Mouse (Mus musculus) CH12.LX (cell line): ENCODE results near the gene Wfdc16. TPM values are rescaled to one million over a fixed set of nuclear protein-coding genes. Genes with fewer than 3 reads are reported as not detected.

ENCODE experiments used
- DNase-seq: peaks from one replicate; pipeline ENCODE4 v3.0.0-alpha.2; 2013; ENCODE audit errors: extremely low read depth
- H3K27ac ChIP-seq: 2 replicates; pipeline ENCODE4 v1.5.1; 2012; ENCODE audit warnings: low read depth, mild to moderate bottlenecking, control low read depth, moderate library complexity; ENCODE audit not compliant: insufficient read depth
- H3K27me3 ChIP-seq: replicated peaks from 2 replicates; pipeline ENCODE3; 2012; ENCODE audit warnings: inconsistent platforms
- H3K36me3 ChIP-seq, 2 experiments: replicated peaks in 1 of 2; 2 replicates each; pipeline versions ENCODE3 to v1.6.1; 2012; ENCODE audit warnings: inconsistent platforms in 1 of 2, low read length in 1 of 2, mild to moderate bottlenecking in 1 of 2, mixed read lengths in 1 of 2, moderate library complexity in 1 of 2; ENCODE audit not compliant: control insufficient read depth in 1 of 2, insufficient read depth in 1 of 2
- H3K4me1 ChIP-seq, 2 experiments: 2 replicates each; pipeline ENCODE4 v1.6.1; 2012; ENCODE audit warnings: inconsistent platforms in 1 of 2, moderate library complexity in 1 of 2; ENCODE audit not compliant: insufficient read depth in 2 of 2, control insufficient read depth in 1 of 2
- H3K4me2 ChIP-seq: 2 replicates; pipeline ENCODE4 v1.6.1; 2012; ENCODE audit warnings: low read depth, mild to moderate bottlenecking, control low read depth; ENCODE audit not compliant: poor library complexity, insufficient read depth, severe bottlenecking
- H3K4me3 ChIP-seq, 3 experiments: fragments of 150-350 bp in 1 of 3; sonication (generic) in 1 of 3; replicated peaks in 1 of 3; 2 replicates each; pipeline versions ENCODE3 to v1.5.1; 2011 to 2012; ENCODE audit warnings: low read depth in 2 of 3, low read length in 2 of 3, mild to moderate bottlenecking in 2 of 3, moderate library complexity in 2 of 3, control low read depth in 1 of 3, improper control_type of control experiment in 1 of 3, inconsistent platforms in 1 of 3, mixed read lengths in 1 of 3; ENCODE audit not compliant: poor library complexity in 1 of 3
- H3K79me2 ChIP-seq: replicated peaks from 2 replicates; pipeline ENCODE4 v1.6.1; 2012; ENCODE audit warnings: mild to moderate bottlenecking, moderate library complexity; ENCODE audit not compliant: control insufficient read depth, poor library complexity, insufficient read depth, severe bottlenecking; ENCODE audit errors: extremely low read depth
- H3K9ac ChIP-seq: 2 replicates; pipeline ENCODE4 v1.6.1; 2012; ENCODE audit warnings: low read depth, mild to moderate bottlenecking, control low read depth, moderate library complexity; ENCODE audit not compliant: insufficient read depth
- H3K9me3 ChIP-seq: replicated peaks from 2 replicates; pipeline ENCODE3; 2012; ENCODE audit warnings: low read length, inconsistent platforms, mixed read lengths
- CTCF ChIP-seq, 2 experiments: IDR thresholded peaks in 1 of 2; conservative IDR thresholded peaks in 1 of 2; 2 replicates each; pipeline ENCODE4 v1.5.1; 2011 to 2012; ENCODE audit warnings: low read depth in 2 of 2, low read length in 2 of 2, improper control_type of control experiment in 1 of 2, inconsistent platforms in 1 of 2, mild to moderate bottlenecking in 1 of 2, moderate library complexity in 1 of 2
- ELF1 ChIP-seq: IDR thresholded peaks from 2 replicates; pipeline ENCODE4 v1.6.1; 2014; ENCODE audit warnings: low read depth, mild to moderate bottlenecking, inconsistent platforms, low read length, improper control_type of control experiment
- HCFC1 ChIP-seq: IDR thresholded peaks from 2 replicates; pipeline ENCODE4 v1.6.1; 2012; ENCODE audit warnings: low read depth, mild to moderate bottlenecking, inconsistent platforms, low read length, improper control_type of control experiment
- JUN ChIP-seq: IDR thresholded peaks from 2 replicates; pipeline ENCODE4 v1.6.1; 2011; ENCODE audit warnings: low read depth, mild to moderate bottlenecking, low read length, improper control_type of control experiment, moderate library complexity; ENCODE audit not compliant: insufficient read depth
- JUND ChIP-seq: conservative IDR thresholded peaks from 2 replicates; pipeline ENCODE4 v1.6.1; 2011; ENCODE audit warnings: low read depth, low read length, improper control_type of control experiment
- KAT2A ChIP-seq: IDR thresholded peaks from 2 replicates; pipeline ENCODE4 v1.6.1; 2012; ENCODE audit warnings: low read length, improper control_type of control experiment, inconsistent platforms; ENCODE audit not compliant: insufficient replicate concordance
- MAZ ChIP-seq: IDR thresholded peaks from 2 replicates; pipeline ENCODE4 v1.6.1; 2012; ENCODE audit warnings: low read depth, mild to moderate bottlenecking, inconsistent platforms, low read length, improper control_type of control experiment, moderate library complexity
- MXI1 ChIP-seq: IDR thresholded peaks from 2 replicates; pipeline ENCODE4 v1.6.1; 2011; ENCODE audit warnings: mild to moderate bottlenecking, low read depth, low read length, improper control_type of control experiment
- MYC ChIP-seq: IDR thresholded peaks from 2 replicates; pipeline ENCODE4 v1.6.1; 2011; ENCODE audit warnings: low read depth, mild to moderate bottlenecking, improper control_type of control experiment, low read length
- NRF1 ChIP-seq: IDR thresholded peaks from 2 replicates; pipeline ENCODE4 v1.6.1; 2014; ENCODE audit warnings: low read depth, mild to moderate bottlenecking, inconsistent platforms, low read length, improper control_type of control experiment, moderate library complexity
- PAX5 ChIP-seq: IDR thresholded peaks from 2 replicates; pipeline ENCODE4 v1.6.1; 2012; ENCODE audit warnings: low read length, inconsistent platforms, mixed read lengths
- POLR2A ChIP-seq: IDR thresholded peaks from 2 replicates; pipeline ENCODE4 v1.6.1; 2011; ENCODE audit warnings: low read depth, mild to moderate bottlenecking, improper control_type of control experiment, low read length
- SMC3 ChIP-seq: IDR thresholded peaks from 2 replicates; pipeline ENCODE4 v1.6.1; 2011; ENCODE audit warnings: low read depth, low read length, improper control_type of control experiment
- TBP ChIP-seq: conservative IDR thresholded peaks from 2 replicates; pipeline ENCODE4 v1.6.1; 2011; ENCODE audit warnings: low read depth, low read length, improper control_type of control experiment
- TCF12 ChIP-seq: IDR thresholded peaks from 2 replicates; pipeline ENCODE4 v1.6.1; 2014; ENCODE audit warnings: low read depth, mild to moderate bottlenecking, inconsistent platforms, low read length, improper control_type of control experiment
- ZC3H11A ChIP-seq: IDR thresholded peaks from 2 replicates; pipeline ENCODE4 v1.6.1; 2012; ENCODE audit warnings: low read depth, mild to moderate bottlenecking, inconsistent platforms, low read length, improper control_type of control experiment
- ZNF384 ChIP-seq: IDR thresholded peaks from 2 replicates; pipeline ENCODE4 v1.6.1; 2012; ENCODE audit warnings: low read depth, low read length, improper control_type of control experiment, inconsistent platforms
- dilution Hi-C: fragments of 300-500 bp; cut with MboI; formaldehyde crosslinking; loops from 2 replicates; pipeline ENCODE4 v1.14.3; 2020; ENCODE audit warnings: low sequenced_read_pairs; ENCODE audit not compliant: extremely low pct_unique_long_range_greater_than_20kb, extremely low pct_ligation_motif_present
- in situ Hi-C: fragments of 300-500 bp; cut with MboI; formaldehyde crosslinking; loops from 3 replicates; pipeline ENCODE4 v1.14.3; 2019; ENCODE audit warnings: low sequenced_read_pairs, low pct_ligation_motif_present, low pct_unique_long_range_greater_than_20kb, mixed read lengths
- polyA plus RNA-seq: library from polyadenylated mRNA; unstranded; fragments of >175 nt; gene quantifications from 2 replicates; pipeline ENCODE4 v1.2.1, GENCODE M21; 2012; ENCODE audit warnings: low read depth; ENCODE audit not compliant: insufficient read length
- total RNA-seq, 2 experiments: library from RNA; depleted of rRNA; stranded (reverse); fragments of 300-350 nt in 1 of 2; fragments of >200 nt in 1 of 2; gene quantifications; 2 replicates each; pipeline ENCODE4 v1.2.3; 2012 to 2014

Wfdc16 gene
- total and polyA plus RNA-seq, 3 experiments, result not detected

GRCm38 (mm10) chr2:164641881-164642673 lies 3.5 kb upstream of the Wfdc16 start:
- H3K4me2 ChIP-seq, result no peak overlapping the region
- H3K9me3 ChIP-seq, result peaks cover 13% of the 10 kb centered on the region
- H3K9ac ChIP-seq, result no peak overlapping the region
- no peak for TF ChIP-seq HCFC1
- TF ChIP-seq CTCF (conservative IDR thresholded peaks at IDR 0.05 in 1 of 2, IDR thresholded peaks at IDR 0.05 in 1 of 2; ENCODE audit: low read depth in 2 of 2, low read length in 2 of 2), result no peak
- no peak for TF ChIP-seq PAX5
- no peak for TF ChIP-seq ZC3H11A
- TF ChIP-seq TCF12, result no peak
- no peak for TF ChIP-seq MAZ
- no peak for TF ChIP-seq ELF1
- no peak for TF ChIP-seq JUN
- TF ChIP-seq SMC3, result no peak
- TF ChIP-seq POLR2A, result no peak
- TF ChIP-seq KAT2A, result no peak
- no peak for TF ChIP-seq MYC
- in situ Hi-C loops, result no loop called here
- no peak for DNase-seq
- no peak overlapping the region for H3K4me3 ChIP-seq
- peaks cover 70% of the 10 kb centered on the region for H3K27me3 ChIP-seq
- dilution Hi-C loops, result no loop called here
- no peaks in the 10 kb centered on the region for H3K79me2 ChIP-seq
- no peaks in the 10 kb centered on the region for H3K4me1 ChIP-seq
- H3K27ac ChIP-seq, result no peak overlapping the region
- no peaks in the 10 kb centered on the region for H3K36me3 ChIP-seq

DNA sequence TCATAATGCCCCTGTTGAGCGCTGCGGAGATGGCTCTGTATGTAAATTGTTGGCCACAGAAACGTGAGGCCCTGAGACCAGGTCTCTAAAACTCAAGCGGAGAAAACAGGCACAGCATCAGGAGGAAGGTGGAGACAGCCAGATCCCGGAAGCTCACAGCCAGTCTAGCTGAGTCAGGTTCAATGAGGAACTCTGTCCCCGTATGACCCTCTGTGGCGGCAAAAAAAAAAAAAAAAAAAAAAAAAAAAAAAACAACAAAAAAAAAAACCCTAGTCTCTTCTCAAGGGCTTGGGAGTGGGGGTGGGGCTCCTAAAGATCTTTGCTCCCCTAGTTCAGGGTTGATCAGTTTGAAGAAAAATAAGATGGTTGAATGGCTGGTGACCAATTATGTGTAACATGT lies 2.5 kb upstream of the Wfdc16 start:
- Histone ChIP-seq H3K9me3 (peaks cover 9% of the 10 kb centered on the region), H3K27ac (no peak overlapping the region), H3K36me3 (no peaks in the 10 kb centered on the region), H3K4me1 (no peaks in the 10 kb centered on the region), H3K27me3 (peaks cover 68% of the 10 kb centered on the region), H3K4me3 (no peak overlapping the region), H3K9ac (no peak overlapping the region), H3K79me2 (no peaks in the 10 kb centered on the region), H3K4me2 (no peak overlapping the region)
- peak; percentile 69 for TF ChIP-seq ZNF384
- no peak for TF ChIP-seq JUND
- DNase-seq, result no peak
- dilution Hi-C loops (no loop called here), in situ Hi-C loops (no loop called here)

- in situ Hi-C loops, result no loop called here
- H3K79me2 ChIP-seq, result no peaks in the 10 kb centered on the region
- H3K9ac ChIP-seq, result no peak overlapping the region
- H3K4me3 ChIP-seq, result no peak overlapping the region
- no peak overlapping the region for H3K4me2 ChIP-seq
- H3K27ac ChIP-seq, result no peak overlapping the region
- no peaks in the 10 kb centered on the region for H3K4me1 ChIP-seq
- no peaks in the 10 kb centered on the region for H3K36me3 ChIP-seq
- peaks cover 57% of the 10 kb centered on the region for H3K27me3 ChIP-seq
- peak; percentile 7 for DNase-seq
- dilution Hi-C loops, result no loop called here
- TF ChIP-seq JUN (no peak), SMC3 (peak; percentile 17; the same call in 1 of the 2 replicates), TBP (no peak), CTCF (conservative IDR thresholded peaks at IDR 0.05 in 1 of 2, IDR thresholded peaks at IDR 0.05 in 1 of 2; ENCODE audit: low read depth in 2 of 2, low read length in 2 of 2) (peak; percentile 11 to 57; a peak in 3 of 4 replicates), NRF1 (no peak), MAZ (no peak), MXI1 (no peak)
- TF ChIP-seq, all 38 proteins: peak for 2
- peaks cover 7% of the 10 kb centered on the region for H3K9me3 ChIP-seq
These were observed 3.3 kb downstream of the Wfdc16 start for GRCm38 (mm10) chr2:164635266-164635665.
